Mouse (Mus musculus) kidney, adult 2 months (tissue): ENCODE data around the gene Calr4.

Experiments used
- CTCF ChIP-seq: fragments of 200-500 bp; conservative IDR thresholded peaks from 2 replicates; pipeline ENCODE4 v1.5.1; 2011; ENCODE audit warnings: low read depth, mild to moderate bottlenecking, control low read depth, low read length, moderate library complexity, mixed read lengths; ENCODE audit not compliant: insufficient read depth, insufficient read length
- POLR2A ChIP-seq: fragments of 200-500 bp; IDR thresholded peaks from one replicate; pipeline ENCODE4 v1.6.1; 2011; ENCODE audit warnings: low read depth, low read length, control low read depth

- no peak for TF ChIP-seq CTCF
- no peak for TF ChIP-seq POLR2A
Measured at GRCm38 (mm10) chr4:109268903-109269302, 34.6 kb downstream of the Calr4 start.
